Mouse (Mus musculus): ENCODE results near the gene Ndufb4. TPM values are rescaled to one million over a fixed set of nuclear protein-coding genes. Genes with fewer than 3 reads are reported as not detected.
A peak's percentile ranks its signal among the peaks of the same experiment; 100 is the strongest.

Gene Ndufb4
- polyA plus RNA-seq, 1 experiment from 2014 or later, result 59.0 TPM

- no peaks in the 10 kb centered on the region for H3K27me3 ChIP-seq (ENCODE audit: control insufficient read depth, insufficient read depth, low read length)
- no peak overlapping the region for H3K4me2 ChIP-seq (ENCODE audit: low read depth, low read length)
- H3K9me3 ChIP-seq (replicated peaks; ENCODE audit: control insufficient read depth, low read length), result no peaks in the 10 kb centered on the region
- DNase-seq (ENCODE audit: low spot score) (peak; percentile 5), ATAC-seq (replicated peaks; ENCODE audit: insufficient number of reproducible peaks, low FRiP score, low TSS enrichment, low read depth) (no peak)
- H3K4me1 ChIP-seq (ENCODE audit: control insufficient read depth, insufficient read depth, low read length), result no peaks in the 10 kb centered on the region
- H3K27ac ChIP-seq (replicated peaks; ENCODE audit: low read depth, low read length), result no peak overlapping the region
- WGBS, result 44% methylated on average over 7 of the region's 7 CpGs
- no peaks in the 10 kb centered on the region for H3K36me3 ChIP-seq (replicated peaks; ENCODE audit: control insufficient read depth, insufficient read depth, low read depth, low read length)
- H3K4me3 ChIP-seq (ENCODE audit: low read depth, low read length), result no peak overlapping the region
- no peak overlapping the region for H3K9ac ChIP-seq (replicated peaks; ENCODE audit: low read length)
Observed at GRCm38 (mm10) chr16:37611072-37611471, 43.2 kb downstream of the Ndufb4 start.

GRCm38 (mm10) chr16:37610333-37610732 is 43.9 kb downstream of the Ndufb4 start:
- no peak overlapping the region for H3K4me2 ChIP-seq (ENCODE audit: low read depth, low read length)
- WGBS, result 80% methylated on average over 8 of the region's 8 CpGs

GRCm38 (mm10) chr16:37604243-37604642 is 50.0 kb downstream of the Ndufb4 start:
- WGBS, result 91% methylated on average over 6 of the region's 6 CpGs
- ATAC-seq (replicated peaks; ENCODE audit: insufficient number of reproducible peaks, low FRiP score, low TSS enrichment, low read depth), result no peak
- no peak overlapping the region for H3K4me2 ChIP-seq (ENCODE audit: low read depth, low read length)

More at GRCm38 (mm10) chr16:37610333-37610732, 43.9 kb downstream of the Ndufb4 start:
- ATAC-seq (replicated peaks; ENCODE audit: insufficient number of reproducible peaks, low FRiP score, low TSS enrichment, low read depth) (no peak), DNase-seq (ENCODE audit: low spot score) (no peak)
- Histone ChIP-seq H3K36me3 (replicated peaks; ENCODE audit: control insufficient read depth, insufficient read depth, low read depth, low read length) (no peaks in the 10 kb centered on the region), H3K4me3 (ENCODE audit: low read depth, low read length) (no peak overlapping the region), H3K9ac (replicated peaks; ENCODE audit: low read length) (no peak overlapping the region), H3K27me3 (ENCODE audit: control insufficient read depth, insufficient read depth, low read length) (no peaks in the 10 kb centered on the region), H3K9me3 (replicated peaks; ENCODE audit: control insufficient read depth, low read length) (no peaks in the 10 kb centered on the region), H3K27ac (replicated peaks; ENCODE audit: low read depth, low read length) (no peak overlapping the region), H3K4me1 (ENCODE audit: control insufficient read depth, insufficient read depth, low read length) (no peaks in the 10 kb centered on the region)

GRCm38 (mm10) chr16:37603431-37603830 is 50.8 kb downstream of the Ndufb4 start:
- H3K9me3 ChIP-seq (replicated peaks; ENCODE audit: control insufficient read depth, low read length), result no peaks in the 10 kb centered on the region
- H3K9ac ChIP-seq (replicated peaks; ENCODE audit: low read length), result no peak overlapping the region
- no peaks in the 10 kb centered on the region for H3K27me3 ChIP-seq (ENCODE audit: control insufficient read depth, insufficient read depth, low read length)
- no peak overlapping the region for H3K4me3 ChIP-seq (ENCODE audit: low read depth, low read length)
- no peak overlapping the region for H3K4me2 ChIP-seq (ENCODE audit: low read depth, low read length)
- WGBS, result 89% methylated on average over 1 of the region's 1 CpGs
- H3K27ac ChIP-seq (replicated peaks; ENCODE audit: low read depth, low read length), result no peak overlapping the region
- H3K36me3 ChIP-seq (replicated peaks; ENCODE audit: control insufficient read depth, insufficient read depth, low read depth, low read length), result no peaks in the 10 kb centered on the region
- DNase-seq (ENCODE audit: low spot score) (no peak), ATAC-seq (replicated peaks; ENCODE audit: insufficient number of reproducible peaks, low FRiP score, low TSS enrichment, low read depth) (no peak)
- H3K4me1 ChIP-seq (ENCODE audit: control insufficient read depth, insufficient read depth, low read length), result no peaks in the 10 kb centered on the region

More at GRCm38 (mm10) chr16:37604243-37604642, 50.0 kb downstream of the Ndufb4 start:
- Histone ChIP-seq H3K27me3 (ENCODE audit: control insufficient read depth, insufficient read depth, low read length) (no peaks in the 10 kb centered on the region), H3K36me3 (replicated peaks; ENCODE audit: control insufficient read depth, insufficient read depth, low read depth, low read length) (no peaks in the 10 kb centered on the region), H3K4me1 (ENCODE audit: control insufficient read depth, insufficient read depth, low read length) (no peaks in the 10 kb centered on the region), H3K9me3 (replicated peaks; ENCODE audit: control insufficient read depth, low read length) (no peaks in the 10 kb centered on the region), H3K9ac (replicated peaks; ENCODE audit: low read length) (no peak overlapping the region), H3K27ac (replicated peaks; ENCODE audit: low read depth, low read length) (no peak overlapping the region), H3K4me3 (ENCODE audit: low read depth, low read length) (no peak overlapping the region)
- DNase-seq (ENCODE audit: low spot score), result no peak

GRCm38 (mm10) chr16:37599326-37599725 is 54.9 kb downstream of the Ndufb4 start:
- no peaks in the 10 kb centered on the region for H3K27me3 ChIP-seq (ENCODE audit: control insufficient read depth, insufficient read depth, low read length)
- H3K9me3 ChIP-seq (replicated peaks; ENCODE audit: control insufficient read depth, low read length), result no peaks in the 10 kb centered on the region
- H3K4me3 ChIP-seq (ENCODE audit: low read depth, low read length), result no peak overlapping the region
- no peak overlapping the region for H3K9ac ChIP-seq (replicated peaks; ENCODE audit: low read length)
- no peaks in the 10 kb centered on the region for H3K36me3 ChIP-seq (replicated peaks; ENCODE audit: control insufficient read depth, insufficient read depth, low read depth, low read length)
- H3K4me1 ChIP-seq (ENCODE audit: control insufficient read depth, insufficient read depth, low read length), result no peaks in the 10 kb centered on the region
- no peak overlapping the region for H3K4me2 ChIP-seq (ENCODE audit: low read depth, low read length)
- ATAC-seq (replicated peaks; ENCODE audit: insufficient number of reproducible peaks, low FRiP score, low TSS enrichment, low read depth) (no peak), DNase-seq (ENCODE audit: low spot score) (no peak)
- 83% methylated on average over 3 of the region's 3 CpGs for WGBS
- H3K27ac ChIP-seq (replicated peaks; ENCODE audit: low read depth, low read length), result no peak overlapping the region

GRCm38 (mm10) chr16:37598463-37598862 is 55.8 kb downstream of the Ndufb4 start:
- no peaks in the 10 kb centered on the region for H3K36me3 ChIP-seq (replicated peaks; ENCODE audit: control insufficient read depth, insufficient read depth, low read depth, low read length)
- H3K9me3 ChIP-seq (replicated peaks; ENCODE audit: control insufficient read depth, low read length), result no peaks in the 10 kb centered on the region
- no peak overlapping the region for H3K4me3 ChIP-seq (ENCODE audit: low read depth, low read length)
- H3K4me1 ChIP-seq (ENCODE audit: control insufficient read depth, insufficient read depth, low read length), result no peaks in the 10 kb centered on the region
- H3K27ac ChIP-seq (replicated peaks; ENCODE audit: low read depth, low read length), result no peak overlapping the region
- DNase-seq (ENCODE audit: low spot score), result no peak
- ATAC-seq (replicated peaks; ENCODE audit: insufficient number of reproducible peaks, low FRiP score, low TSS enrichment, low read depth), result no peak
- WGBS, result 92% methylated on average over 7 of the region's 7 CpGs
- no peak overlapping the region for H3K4me2 ChIP-seq (ENCODE audit: low read depth, low read length)
- no peak overlapping the region for H3K9ac ChIP-seq (replicated peaks; ENCODE audit: low read length)
- H3K27me3 ChIP-seq (ENCODE audit: control insufficient read depth, insufficient read depth, low read length), result no peaks in the 10 kb centered on the region

GRCm38 (mm10) chr16:37597412-37597811 is 56.8 kb downstream of the Ndufb4 start:
- Histone ChIP-seq H3K27me3 (ENCODE audit: control insufficient read depth, insufficient read depth, low read length) (no peaks in the 10 kb centered on the region), H3K36me3 (replicated peaks; ENCODE audit: control insufficient read depth, insufficient read depth, low read depth, low read length) (no peaks in the 10 kb centered on the region), H3K4me1 (ENCODE audit: control insufficient read depth, insufficient read depth, low read length) (no peaks in the 10 kb centered on the region), H3K9me3 (replicated peaks; ENCODE audit: control insufficient read depth, low read length) (no peaks in the 10 kb centered on the region), H3K9ac (replicated peaks; ENCODE audit: low read length) (no peak overlapping the region), H3K4me2 (ENCODE audit: low read depth, low read length) (no peak overlapping the region), H3K27ac (replicated peaks; ENCODE audit: low read depth, low read length) (no peak overlapping the region), H3K4me3 (ENCODE audit: low read depth, low read length) (no peak overlapping the region)
- 81% methylated on average over 5 of the region's 5 CpGs for WGBS
- no peak for DNase-seq (ENCODE audit: low spot score)
- no peak for ATAC-seq (replicated peaks; ENCODE audit: insufficient number of reproducible peaks, low FRiP score, low TSS enrichment, low read depth)
